Mouse (Mus musculus): ENCODE data around the gene Pgrmc1.
"Not testable (repeated sequence)": the region's sequence is repeated elsewhere in the genome, so short reads cannot be mapped to it uniquely, and the experiment has no call there.

Gene Pgrmc1

DNA sequence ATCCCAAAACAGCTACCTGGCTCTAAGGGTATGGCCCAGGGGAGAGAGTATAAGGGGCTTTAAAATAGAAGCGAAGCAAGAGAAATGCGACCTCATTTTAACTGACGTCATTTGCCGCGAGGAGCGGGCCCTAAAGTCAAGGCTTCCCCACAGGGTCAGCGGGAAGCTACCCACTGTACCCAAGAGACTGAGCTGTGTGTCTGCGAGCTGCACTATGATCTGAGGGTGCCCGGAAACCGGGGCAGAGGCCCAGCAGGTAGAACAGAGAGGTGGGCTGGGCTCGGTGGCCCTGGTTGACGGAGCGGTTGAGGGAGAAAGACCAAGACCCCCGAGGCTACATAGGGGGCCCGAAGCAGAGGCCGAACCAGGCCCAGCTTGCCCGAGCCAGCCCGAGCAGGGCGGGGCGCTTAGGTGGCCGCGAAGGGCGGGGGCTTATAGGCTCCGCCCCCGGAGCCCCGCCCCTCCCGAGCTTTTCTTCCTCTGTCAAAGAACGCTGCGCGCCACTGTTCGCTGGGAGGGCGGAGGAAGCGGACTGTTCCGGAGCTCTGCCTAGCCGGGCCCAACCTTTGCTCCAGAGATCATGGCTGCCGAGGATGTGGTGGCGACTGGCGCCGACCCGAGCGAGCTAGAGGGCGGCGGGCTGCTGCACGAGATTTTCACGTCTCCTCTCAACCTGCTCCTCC is at the start of gene Pgrmc1:
TSS of gene Pgrmc1 (plus strand) at position 500 of the 683 bp plus-strand sequence.
- DNase-seq: peak; percentile 91

DNA sequence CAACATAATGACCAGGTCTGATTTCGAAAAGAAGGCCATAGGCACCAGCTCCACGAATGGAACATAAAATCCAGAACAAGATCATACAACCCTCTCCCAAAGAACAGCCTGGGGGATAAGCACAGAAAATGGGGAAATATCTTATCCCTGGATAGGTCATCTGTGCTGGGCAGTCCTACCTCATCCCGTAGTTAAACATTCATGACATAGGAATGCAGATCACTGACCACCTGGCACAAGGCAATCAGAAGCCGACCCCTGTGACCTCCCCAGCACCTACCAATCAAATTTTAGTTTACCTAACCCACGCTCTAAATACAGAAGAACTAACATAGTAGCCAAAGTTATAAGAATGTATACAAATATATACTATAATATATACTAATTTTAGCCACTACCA is 49.2 kb upstream of the Pgrmc1 start:
- DNase-seq: no peak

DNA sequence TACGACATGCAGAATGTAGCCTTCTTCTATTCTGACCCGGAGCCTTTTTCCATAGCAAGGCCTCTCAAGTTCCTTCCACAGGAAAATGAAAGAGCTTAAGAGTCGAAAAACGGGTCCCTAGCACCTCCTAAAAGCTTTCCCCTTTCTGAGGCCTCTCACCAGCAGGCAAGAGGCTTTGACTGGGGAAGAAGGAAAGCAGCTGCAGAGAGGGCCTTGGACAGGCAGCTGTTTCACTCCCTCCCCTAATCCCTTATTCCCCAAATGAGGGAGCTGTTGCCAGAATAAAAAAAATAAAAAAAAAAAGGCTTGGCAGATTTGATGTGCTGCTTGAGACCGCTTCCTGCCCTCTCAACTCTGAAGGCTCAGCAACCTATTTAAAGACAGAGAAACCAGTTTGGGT is 47.1 kb upstream of the Pgrmc1 start:
- peak; percentile 73 for DNase-seq

DNA sequence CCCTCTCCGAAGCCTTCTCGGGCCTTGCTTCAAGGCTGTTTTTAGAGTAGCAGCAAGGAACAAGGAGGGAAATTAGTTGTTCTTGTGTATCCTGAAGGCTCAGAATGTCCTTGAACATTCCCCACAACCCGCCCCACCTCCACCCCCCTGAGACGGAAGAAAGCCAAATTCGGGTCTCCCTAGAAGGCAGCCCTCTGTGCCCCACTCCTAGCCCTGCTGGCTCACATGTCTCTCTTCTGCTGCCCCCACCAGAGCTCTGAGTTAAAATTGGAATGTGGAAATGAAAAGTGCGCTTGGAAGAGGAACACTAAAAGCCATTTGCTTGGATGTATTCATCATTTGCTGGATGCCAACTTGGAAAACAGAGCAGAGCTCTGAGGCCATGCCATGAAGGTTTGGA is 46.7 kb upstream of the Pgrmc1 start:
- no peak for DNase-seq

DNA sequence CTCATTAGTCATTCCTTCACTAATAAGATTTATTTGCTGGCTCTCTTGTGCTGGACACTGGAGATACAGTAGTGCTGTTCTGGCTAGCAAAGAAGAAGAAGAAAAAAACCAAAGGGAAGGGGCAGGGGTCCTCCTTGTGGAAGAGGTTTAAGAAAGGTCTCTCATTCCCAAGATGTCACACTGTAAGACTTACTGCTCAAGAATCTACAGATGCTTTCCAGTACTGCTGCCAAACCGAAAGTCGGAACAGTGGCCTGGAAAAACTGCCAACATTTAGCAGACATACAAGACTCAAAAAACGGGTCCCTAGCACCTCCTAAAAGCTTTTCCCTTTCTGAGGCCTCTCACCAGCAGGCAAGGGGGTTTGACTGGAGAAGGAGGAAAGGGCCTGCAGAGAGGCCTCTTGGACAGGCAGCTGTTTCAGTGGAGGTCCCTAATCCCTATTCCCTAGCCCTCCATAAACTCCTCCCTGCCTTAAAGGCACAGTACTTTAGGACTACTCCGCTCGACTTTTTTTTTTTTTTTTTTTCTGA is 45.9 kb upstream of the Pgrmc1 start:
- DNase-seq: peak; percentile 78

DNA sequence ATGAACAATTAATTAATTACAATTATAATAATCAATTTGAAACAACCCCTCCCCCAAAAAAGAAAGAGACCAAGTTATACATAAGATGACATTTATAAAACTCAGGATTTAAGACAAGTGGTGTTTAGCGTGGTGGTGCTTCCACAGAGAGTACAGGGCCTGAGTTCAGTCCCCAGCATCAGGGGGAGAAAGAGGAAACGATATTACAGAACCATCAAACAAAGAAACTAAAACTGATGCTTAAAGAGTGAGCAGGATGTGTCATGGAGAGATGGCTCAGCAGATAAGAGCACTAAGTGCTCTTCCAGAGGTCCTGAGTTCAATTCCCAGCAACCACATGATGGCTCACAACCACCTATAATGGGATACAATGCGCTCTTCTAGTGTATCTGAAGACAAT is 45.3 kb upstream of the Pgrmc1 start:
- no peak for DNase-seq

DNA sequence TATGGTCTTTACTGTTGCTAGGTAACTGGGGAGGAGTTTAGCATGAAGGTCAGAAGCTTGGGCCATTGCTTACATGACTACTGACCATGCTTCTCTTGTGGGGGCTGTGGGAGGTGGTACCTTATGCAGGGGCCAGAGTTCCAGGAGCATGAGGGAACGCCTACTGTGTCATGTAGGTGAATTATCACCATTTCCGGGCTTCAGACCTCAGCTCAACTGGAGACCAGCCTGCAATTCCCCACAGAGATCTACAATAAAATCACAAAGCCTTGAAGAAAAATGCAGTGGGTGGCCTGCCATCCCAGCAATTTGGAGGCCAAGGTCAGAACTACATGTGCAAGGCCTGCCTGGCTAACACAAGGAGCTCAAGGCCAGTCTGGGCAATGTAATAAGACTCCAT is 42.8 kb upstream of the Pgrmc1 start:
- not testable (repeated sequence) for DNase-seq

DNA sequence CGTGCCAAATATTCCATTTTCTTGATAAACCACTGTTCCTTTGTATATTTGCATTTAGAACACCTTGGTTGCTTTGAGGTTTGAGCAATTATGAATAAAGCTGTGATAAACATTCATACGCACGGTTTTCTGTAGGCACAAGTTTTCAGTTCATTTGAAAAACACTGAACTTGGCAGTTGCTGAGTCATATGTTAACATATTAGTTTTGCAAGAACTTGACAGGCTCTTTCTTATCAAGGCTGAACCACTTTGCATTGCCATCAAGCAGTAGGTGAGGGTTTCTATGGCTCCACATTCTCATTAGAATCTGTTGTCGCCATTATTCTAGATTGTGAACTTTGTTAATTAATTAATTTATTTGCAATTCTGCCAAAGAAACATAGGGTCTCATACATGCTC is 37.8 kb upstream of the Pgrmc1 start:
- DNase-seq: no peak

DNA sequence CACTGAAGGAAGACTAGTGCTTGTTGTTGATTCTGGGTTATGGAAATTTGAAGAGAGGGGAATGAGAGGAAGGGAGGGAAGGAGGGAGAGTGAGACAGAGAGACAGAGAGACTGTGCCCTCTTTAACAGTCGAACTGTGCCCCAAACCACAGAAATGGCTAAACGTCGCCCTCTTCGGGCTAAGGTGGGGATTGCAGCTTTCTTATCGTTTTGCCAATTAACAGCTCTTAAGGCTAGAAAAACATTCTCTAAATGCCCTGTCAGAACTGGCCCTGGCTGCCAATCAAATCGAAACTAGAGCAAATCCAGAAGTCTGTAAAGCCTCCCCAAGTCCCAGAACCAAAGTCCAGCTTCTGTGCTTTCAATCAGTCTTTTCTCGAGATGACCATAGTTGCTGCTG is 36.4 kb upstream of the Pgrmc1 start:
- peak; percentile 56 for DNase-seq

DNA sequence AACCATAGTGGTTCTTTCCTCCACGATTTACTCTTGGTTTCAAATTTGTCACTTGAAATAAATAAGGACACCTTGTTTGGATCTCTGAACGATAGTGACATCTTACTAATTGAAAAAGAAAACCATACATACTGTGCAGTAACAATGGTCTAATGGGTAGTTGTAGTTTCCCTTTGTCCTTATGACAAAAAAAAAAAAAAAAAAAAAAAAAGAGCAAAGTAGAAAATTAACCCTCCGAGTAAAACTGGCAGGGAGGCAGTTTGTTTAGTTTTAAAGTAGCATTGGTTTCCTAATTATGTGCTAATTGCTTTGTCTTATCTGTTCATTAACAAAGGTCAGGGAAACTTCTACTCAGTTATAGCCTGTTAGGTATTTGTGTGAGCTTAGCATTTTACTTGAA is 35.9 kb upstream of the Pgrmc1 start:
- no peak for DNase-seq

DNA sequence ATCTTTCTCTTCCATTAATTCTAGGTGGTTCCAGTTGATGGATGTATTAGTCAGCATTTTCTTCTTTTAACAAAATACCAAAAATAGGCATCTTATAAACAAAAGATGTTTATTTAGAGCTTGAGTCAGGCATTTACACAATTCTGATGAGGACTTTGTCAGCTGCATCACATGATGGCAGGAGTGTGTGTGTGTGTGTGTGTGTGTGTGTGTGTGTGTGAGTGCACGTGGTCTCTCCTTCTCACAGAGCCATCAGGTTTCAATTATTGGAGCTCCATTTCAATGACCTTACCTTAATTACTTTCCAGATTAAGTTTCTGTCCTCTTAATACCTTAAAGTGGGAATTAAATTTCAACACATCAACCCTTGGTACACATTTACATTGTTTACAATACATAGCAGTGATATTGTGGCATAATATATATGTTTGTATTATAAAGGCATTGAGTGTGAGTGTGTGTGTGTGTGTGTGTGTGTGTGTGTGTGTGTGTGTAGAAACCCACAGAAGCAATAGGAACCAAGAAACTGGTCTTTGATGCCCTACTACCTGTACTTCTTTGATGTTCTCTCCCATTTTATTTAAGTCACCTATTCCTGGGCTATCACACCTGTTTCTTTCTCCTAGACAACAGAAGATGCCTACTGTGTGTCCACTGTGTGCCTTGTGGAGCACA is 11.2 kb upstream of the Pgrmc1 start:
- no peak for DNase-seq

DNA sequence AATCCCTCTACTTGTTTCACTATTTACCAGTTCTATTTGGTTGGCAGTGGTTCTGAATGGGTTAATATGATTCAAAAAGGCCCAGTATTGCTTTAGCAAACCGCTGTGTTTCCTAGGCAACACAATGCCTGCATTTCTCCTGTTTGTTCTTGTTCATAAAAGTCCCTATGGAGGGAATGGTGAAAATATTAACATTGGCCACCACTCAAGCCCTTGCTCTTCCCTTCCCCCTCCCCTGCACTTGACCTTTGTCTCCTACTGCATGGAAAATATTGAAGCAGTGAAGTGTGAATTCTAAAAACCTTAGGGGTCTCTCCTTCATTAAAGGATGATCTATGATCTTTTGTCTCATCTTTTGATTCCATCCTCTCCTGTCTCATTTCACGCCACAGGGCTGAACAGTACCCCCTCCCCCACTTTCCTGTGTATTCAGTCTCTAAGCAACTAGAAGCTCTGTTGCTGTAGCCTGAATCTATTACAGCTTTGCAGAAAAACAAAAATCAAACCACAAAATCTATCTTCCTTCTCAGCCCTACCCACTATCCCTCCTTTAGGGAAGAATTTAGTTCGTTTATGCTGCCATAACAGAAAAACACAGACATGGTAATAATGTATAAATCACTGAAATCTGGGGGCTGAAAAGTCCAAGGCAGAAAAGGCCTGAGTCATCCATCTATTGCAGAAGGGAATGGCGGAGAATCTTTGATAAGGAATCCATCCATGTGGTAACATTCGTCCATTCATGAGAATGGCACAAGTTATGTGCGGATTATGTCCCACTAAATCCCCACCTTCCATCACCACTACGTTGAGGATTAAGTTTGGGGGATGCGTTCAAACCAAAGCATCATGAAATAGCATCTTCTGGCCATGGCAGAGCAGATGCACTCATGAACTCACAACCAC is 10.4 kb upstream of the Pgrmc1 start:
- peak; percentile 15 for DNase-seq

DNA sequence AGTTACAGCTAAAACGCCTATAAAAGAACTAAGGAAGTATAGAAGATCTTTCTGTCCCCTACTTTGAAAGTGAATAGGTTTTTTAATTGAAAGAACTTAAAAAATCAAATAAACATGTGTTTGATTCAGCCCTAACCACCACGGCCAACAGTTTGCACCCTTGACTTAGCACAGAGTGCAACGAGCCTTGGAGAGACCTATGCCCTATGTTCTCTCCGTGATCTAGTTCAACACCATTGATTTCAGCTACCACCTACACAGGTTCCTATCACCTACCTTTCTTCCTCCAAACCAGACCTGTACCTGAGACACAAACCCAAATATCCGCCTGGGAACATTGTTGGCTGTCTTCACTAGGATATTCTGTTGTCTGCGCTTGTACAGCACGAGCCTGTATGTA is 7.7 kb upstream of the Pgrmc1 start:
- no peak for DNase-seq

DNA sequence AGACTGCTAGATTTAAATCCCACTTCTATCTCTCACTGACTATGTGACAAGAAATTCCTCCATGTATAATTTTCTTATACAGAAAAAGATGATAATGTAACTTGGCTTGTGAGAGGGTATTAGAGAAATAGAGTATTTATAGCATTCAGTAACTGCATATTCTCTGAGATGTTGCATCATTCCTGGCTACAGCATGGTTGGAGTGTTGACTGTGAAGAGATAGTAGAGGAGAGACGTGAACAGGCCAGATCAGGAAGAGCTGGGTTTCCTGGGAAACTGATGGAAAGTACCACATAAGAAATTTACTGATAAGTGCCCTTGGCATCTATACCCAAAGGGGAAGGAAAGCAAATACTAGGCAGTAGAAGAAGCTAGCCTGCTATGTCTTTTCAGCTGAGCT is 6.9 kb upstream of the Pgrmc1 start:
- DNase-seq: no peak

DNA sequence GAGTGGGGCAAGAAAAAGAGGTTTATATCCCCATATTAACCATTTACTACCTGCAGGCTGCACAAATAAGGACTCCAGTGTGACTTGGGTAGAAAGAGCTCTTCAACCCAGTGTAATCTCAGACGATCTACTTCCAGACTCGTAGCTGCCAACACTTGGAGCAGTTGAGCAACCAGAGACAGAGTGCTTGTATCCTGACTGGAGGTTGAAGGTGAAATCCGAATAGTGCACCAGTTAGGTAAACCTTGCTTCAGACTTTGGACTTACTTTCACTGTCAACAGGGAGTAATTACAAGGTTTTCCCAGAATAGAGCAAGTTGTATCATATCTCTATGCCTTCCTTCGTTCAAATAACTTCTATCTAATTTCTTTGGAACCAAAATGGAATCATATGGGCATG is 6.5 kb upstream of the Pgrmc1 start:
- no peak for DNase-seq

DNA sequence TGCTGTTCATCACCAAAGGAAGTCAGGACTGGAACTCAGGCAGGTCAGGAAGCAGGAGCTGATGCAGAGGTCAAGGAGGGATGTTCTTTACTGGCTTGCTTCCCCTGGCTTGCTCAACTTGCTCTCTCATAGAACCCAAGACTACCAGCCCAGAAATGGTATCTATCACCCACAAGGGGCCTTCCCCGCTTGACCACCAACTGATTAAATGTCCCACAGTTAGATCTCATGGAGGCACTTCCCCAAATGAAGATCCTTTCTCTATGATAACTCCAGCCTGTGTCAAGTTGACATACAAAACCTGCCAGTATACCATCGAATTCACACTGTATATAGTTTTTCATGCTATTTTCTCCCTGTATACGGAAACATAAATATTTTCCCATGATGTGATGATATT is 2.8 kb upstream of the Pgrmc1 start:
- DNase-seq: no peak

DNA sequence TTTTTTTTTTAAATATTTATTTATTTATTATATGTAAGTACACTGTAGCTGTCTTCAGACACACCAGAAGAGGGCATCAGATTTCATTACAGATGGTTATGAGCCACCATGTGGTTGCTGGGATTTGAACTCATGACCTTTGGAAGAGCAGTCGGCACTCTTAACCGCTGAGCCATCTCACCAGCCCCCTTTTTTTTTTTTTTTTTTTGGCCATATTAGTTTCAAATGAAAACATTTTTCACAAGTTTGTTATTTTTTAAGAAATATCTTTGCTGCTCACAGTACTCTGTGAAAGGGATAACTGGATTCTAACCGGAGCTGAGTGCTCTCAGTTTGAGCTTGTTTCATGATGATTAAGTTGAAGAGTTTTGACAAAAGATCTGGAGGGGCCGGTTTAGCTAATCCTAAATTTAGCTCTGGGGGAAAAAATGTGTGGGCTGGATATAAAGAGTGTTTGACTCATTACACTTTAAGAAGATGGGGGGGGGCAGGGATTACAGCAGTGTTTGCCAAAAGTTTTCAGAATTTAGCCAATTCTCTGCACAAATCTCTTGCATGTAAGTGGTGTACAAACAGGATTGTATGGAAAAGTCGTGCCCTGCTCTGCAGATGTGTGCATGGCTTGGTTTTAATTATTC is 1.4 kb upstream of the Pgrmc1 start:
- not testable (repeated sequence) for DNase-seq

DNA sequence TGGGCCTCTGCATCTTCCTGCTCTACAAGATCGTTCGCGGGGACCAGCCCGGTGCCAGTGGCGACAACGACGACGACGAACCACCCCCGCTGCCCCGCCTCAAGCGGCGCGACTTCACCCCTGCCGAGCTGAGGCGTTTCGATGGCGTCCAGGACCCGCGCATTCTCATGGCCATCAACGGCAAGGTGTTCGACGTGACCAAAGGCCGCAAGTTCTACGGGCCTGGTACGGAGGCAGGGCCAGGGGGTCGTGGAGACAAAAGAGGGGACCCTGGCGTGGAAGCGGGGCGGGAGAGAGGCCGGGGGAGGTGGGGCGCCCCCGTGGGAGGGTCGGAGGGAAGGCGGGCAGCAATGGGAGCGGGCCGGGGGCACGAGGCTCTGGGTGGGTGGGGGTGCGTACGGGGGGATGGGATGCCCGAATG is 394 bp downstream of the Pgrmc1 start:
- peak; percentile 24 for DNase-seq

DNA sequence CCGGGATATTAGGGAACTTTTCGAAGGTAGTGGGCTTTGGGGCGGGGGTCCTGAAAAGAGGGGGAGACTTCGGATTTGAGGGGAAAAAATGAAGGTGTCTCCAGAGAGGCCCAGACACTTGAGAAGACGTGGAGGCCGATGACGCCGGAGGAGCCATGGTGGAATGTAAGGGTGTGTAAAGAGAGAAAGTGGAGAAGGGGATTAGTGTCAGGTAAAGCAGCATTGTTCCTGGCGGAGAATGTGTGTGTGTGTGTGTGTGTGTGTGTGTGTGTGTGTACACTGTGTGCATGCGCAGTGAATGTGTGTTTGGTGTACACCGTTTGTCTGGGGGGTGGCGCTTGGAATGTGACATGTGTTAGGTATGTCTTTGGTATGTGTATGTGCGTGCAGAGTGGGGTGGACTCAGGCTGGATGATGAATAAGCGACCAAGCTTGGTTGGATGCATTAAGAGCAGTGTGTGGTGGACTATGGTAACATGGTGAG is 897 bp downstream of the Pgrmc1 start:
- DNase-seq: peak; percentile 25

DNA sequence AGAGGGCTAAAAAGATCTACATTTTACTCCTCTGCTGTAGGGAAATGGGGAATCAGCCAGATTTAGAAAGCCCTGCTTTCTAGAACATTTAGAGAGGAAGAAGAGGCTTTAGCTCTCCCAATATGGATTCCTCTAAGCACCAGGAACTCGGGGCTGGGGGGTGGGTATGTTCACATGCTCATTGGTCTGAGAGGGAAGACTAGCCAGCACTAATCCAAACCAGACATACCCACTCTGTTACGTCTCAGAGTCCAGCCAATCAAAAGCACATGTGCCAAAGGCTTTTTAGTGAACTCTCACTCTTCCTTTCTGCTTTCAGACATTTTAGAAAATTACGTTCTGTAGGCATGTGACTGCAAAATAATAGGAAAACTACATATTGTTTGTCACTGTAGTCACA is 1.6 kb downstream of the Pgrmc1 start:
- peak; percentile 61 for DNase-seq

DNA sequence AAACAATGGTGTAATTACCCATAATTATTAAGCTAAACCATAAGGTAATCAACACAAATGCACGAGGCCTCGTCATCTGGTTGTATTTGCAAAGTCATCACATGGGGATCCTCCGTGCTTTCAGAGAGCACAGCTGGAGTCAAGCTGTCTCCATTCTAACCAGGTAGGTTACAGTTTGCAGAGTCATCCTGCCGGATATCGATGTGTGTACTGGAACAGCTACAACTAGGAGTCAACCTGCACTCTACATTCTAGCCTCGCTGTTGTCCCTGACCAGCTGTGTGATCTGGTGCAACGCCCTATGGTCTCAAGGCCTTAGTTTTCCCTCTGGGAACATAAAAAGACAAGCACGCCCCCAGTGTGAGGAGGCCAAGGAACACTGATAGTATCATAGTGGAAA is 2.1 kb downstream of the Pgrmc1 start:
- peak; percentile 3 for DNase-seq

DNA sequence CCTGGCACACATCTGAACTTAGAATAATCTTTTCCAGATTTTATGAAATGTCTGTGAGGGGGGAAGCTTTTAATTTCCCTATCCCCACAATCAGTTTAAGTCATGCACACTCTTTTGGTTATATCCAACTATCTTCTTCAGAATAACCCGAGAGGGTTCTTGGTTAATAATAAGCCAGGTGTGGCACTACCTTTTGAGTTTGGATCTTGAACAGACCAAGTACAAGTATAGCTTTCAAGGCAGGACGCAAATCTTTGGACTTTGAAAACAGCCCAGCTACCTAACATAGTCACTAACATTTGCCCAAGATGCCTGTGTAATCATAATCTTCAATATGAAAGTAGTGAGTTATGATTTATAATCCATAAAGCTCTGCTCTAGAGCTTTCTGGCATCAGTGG is 4.9 kb downstream of the Pgrmc1 start:
- DNase-seq: no peak

DNA sequence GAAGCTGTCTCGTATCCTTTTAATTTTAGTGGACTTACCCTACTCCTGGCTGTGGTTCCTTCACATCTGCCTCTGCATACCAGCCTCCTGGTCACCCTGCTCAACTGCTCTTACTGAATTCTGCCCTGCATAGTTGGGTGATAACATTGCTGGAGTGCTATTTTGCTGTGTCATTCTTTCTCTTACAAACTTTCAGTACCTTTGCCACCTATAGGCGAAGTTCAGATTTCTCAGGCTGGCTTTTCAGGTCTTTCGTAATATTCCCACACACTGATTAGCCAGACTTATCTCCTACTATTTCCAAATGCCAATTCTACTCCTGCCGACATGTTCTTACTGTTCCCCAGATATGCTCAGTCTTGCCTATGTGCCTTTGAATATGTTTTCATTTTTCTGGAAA is 6.0 kb downstream of the Pgrmc1 start:
- no peak for DNase-seq

Data from embryo, embryonic 11 days (tissue).